Mouse (Mus musculus): ENCODE measurements at regions not wholly inside any gene's neighbourhood (a gene's known extent, or its start where the extent isn't known, plus 50 kb on each side); places are given as distances from the start of the nearest gene placed in this dataset.

DNA sequence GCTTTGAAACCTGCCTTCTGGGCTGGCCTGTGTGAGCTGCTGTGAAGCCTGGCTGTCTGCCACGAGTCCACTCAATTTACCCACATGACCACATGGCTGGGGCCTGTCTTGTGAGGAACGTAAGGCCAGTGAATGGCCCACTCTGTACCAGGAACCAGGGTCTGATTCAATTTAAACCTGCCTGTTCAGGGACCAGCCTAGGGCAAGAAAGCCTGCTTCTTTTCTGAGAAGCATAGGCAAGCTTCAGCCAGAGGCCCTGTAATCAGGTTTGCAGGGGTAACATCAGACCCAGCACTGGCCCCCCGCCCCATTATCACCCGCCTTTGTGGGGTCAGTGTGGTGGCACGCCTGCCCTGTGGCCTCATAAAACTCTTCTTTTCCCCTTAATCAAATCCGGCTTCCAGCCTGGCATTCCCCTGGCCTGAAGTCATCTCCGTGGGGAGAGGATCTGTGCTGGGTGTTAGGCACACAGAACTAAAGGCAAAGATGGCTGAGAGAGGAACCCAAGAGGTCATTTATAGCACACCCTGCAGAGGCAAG lies 84.4 kb upstream of the Mycn start:
- no peak for TF ChIP-seq ZNF384 (IDR thresholded peaks at IDR 0.05; ENCODE audit: low read depth, low read length)
- no peak for TF ChIP-seq ZC3H11A (IDR thresholded peaks at IDR 0.05; ENCODE audit: borderline replicate concordance, low read depth, low read length)
- no peak for TF ChIP-seq HCFC1 (IDR thresholded peaks at IDR 0.05; ENCODE audit: borderline replicate concordance, insufficient read depth, low read length)
- no peak for TF ChIP-seq CHD2 (IDR thresholded peaks at IDR 0.05; ENCODE audit: low read depth, low read length)

All from ES-E14 (cell line).